Mouse (Mus musculus): ENCODE measurements around the gene Fry. TPM values are rescaled to one million over a fixed set of nuclear protein-coding genes. Genes with fewer than 3 reads are reported as not detected.

Fry gene
- polyA plus RNA-seq, 1 experiment from 2014 or later: 58.5 TPM

GRCm38 (mm10) chr5:150214081-150214480, 95.6 kb downstream of the Fry start:
- Histone ChIP-seq H3K4me3 (no peak overlapping the region), H3K27me3 (replicated peaks) (no peaks in the 10 kb centered on the region), H3K36me3 (replicated peaks) (no peaks in the 10 kb centered on the region), H3K4me2 (no peak overlapping the region), H3K9ac (no peak overlapping the region), H3K27ac (no peak overlapping the region), H3K9me3 (no peaks in the 10 kb centered on the region), H3K4me1 (no peaks in the 10 kb centered on the region)
- WGBS: 78% methylated on average over 6 of the region's 6 CpGs
- ATAC-seq (replicated peaks): no peak

- H3K4me1 ChIP-seq: no peaks in the 10 kb centered on the region
- no peaks in the 10 kb centered on the region for H3K36me3 ChIP-seq (replicated peaks)
- 69% methylated on average over 11 of the region's 11 CpGs for WGBS
- H3K9ac ChIP-seq: no peak overlapping the region
- no peak overlapping the region for H3K4me2 ChIP-seq
- no peak overlapping the region for H3K4me3 ChIP-seq
- no peaks in the 10 kb centered on the region for H3K27me3 ChIP-seq (replicated peaks)
- no peaks in the 10 kb centered on the region for H3K9me3 ChIP-seq
- no peak for ATAC-seq (replicated peaks)
- no peak overlapping the region for H3K27ac ChIP-seq
These were observed 97.6 kb downstream of the Fry start for GRCm38 (mm10) chr5:150216066-150216465.

- Histone ChIP-seq H3K4me1 (no peaks in the 10 kb centered on the region), H3K27ac (no peak overlapping the region), H3K9me3 (no peaks in the 10 kb centered on the region), H3K4me3 (no peak overlapping the region), H3K9ac (no peak overlapping the region), H3K4me2 (no peak overlapping the region), H3K36me3 (replicated peaks) (no peaks in the 10 kb centered on the region), H3K27me3 (replicated peaks) (no peaks in the 10 kb centered on the region)
- 86% methylated on average over 8 of the region's 8 CpGs for WGBS
- no peak for ATAC-seq (replicated peaks)
These were observed 101.0 kb downstream of the Fry start for GRCm38 (mm10) chr5:150219457-150219856.

- H3K4me2 ChIP-seq: no peak overlapping the region
- H3K27ac ChIP-seq: no peak overlapping the region
- H3K4me1 ChIP-seq: no peaks in the 10 kb centered on the region
- no peaks in the 10 kb centered on the region for H3K36me3 ChIP-seq (replicated peaks)
- WGBS: 38% methylated on average over 7 of the region's 7 CpGs
- no peak overlapping the region for H3K4me3 ChIP-seq
- no peak for ATAC-seq (replicated peaks)
- no peaks in the 10 kb centered on the region for H3K9me3 ChIP-seq
- no peak overlapping the region for H3K9ac ChIP-seq
- no peaks in the 10 kb centered on the region for H3K27me3 ChIP-seq (replicated peaks)
These were observed 101.9 kb downstream of the Fry start for GRCm38 (mm10) chr5:150220333-150220732.

- H3K9me3 ChIP-seq: no peaks in the 10 kb centered on the region
- no peak overlapping the region for H3K27ac ChIP-seq
- no peaks in the 10 kb centered on the region for H3K36me3 ChIP-seq (replicated peaks)
- H3K4me3 ChIP-seq: no peak overlapping the region
- no peak for ATAC-seq (replicated peaks)
- WGBS: 82% methylated on average over 6 of the region's 6 CpGs
- no peaks in the 10 kb centered on the region for H3K27me3 ChIP-seq (replicated peaks)
- H3K4me2 ChIP-seq: no peak overlapping the region
- no peaks in the 10 kb centered on the region for H3K4me1 ChIP-seq
- no peak overlapping the region for H3K9ac ChIP-seq
These were observed 103.4 kb downstream of the Fry start for GRCm38 (mm10) chr5:150221806-150222205.

GRCm38 (mm10) chr5:150223546-150224239, 105.2 kb downstream of the Fry start:
- Histone ChIP-seq H3K9me3 (no peaks in the 10 kb centered on the region), H3K9ac (no peak overlapping the region), H3K36me3 (replicated peaks) (no peaks in the 10 kb centered on the region), H3K4me2 (no peak overlapping the region), H3K27ac (no peak overlapping the region), H3K4me1 (no peaks in the 10 kb centered on the region), H3K4me3 (no peak overlapping the region), H3K27me3 (replicated peaks) (no peaks in the 10 kb centered on the region)
- ATAC-seq (replicated peaks): no peak
- 88% methylated on average over 10 of the region's 10 CpGs for WGBS

- Histone ChIP-seq H3K4me1 (peaks cover 3% of the 10 kb centered on the region; the same call in 1 of the 2 replicates), H3K27ac (no peak overlapping the region), H3K36me3 (replicated peaks) (no peaks in the 10 kb centered on the region), H3K9ac (no peak overlapping the region), H3K4me3 (no peak overlapping the region), H3K4me2 (no peak overlapping the region), H3K27me3 (replicated peaks) (no peaks in the 10 kb centered on the region), H3K9me3 (no peaks in the 10 kb centered on the region)
- 70% methylated on average over 5 of the region's 5 CpGs for WGBS
- ATAC-seq (replicated peaks): no peak
These were observed 110.6 kb downstream of the Fry start for GRCm38 (mm10) chr5:150229086-150229485.

GRCm38 (mm10) chr5:150229776-150230175, 111.3 kb downstream of the Fry start:
- H3K4me2 ChIP-seq: no peak overlapping the region
- no peak for ATAC-seq (replicated peaks)
- H3K4me3 ChIP-seq: no peak overlapping the region
- H3K9me3 ChIP-seq: no peaks in the 10 kb centered on the region
- H3K27ac ChIP-seq: no peak overlapping the region
- H3K36me3 ChIP-seq (replicated peaks): no peaks in the 10 kb centered on the region
- no peak overlapping the region for H3K9ac ChIP-seq
- WGBS: 92% methylated on average over 4 of the region's 4 CpGs
- H3K27me3 ChIP-seq (replicated peaks): no peaks in the 10 kb centered on the region
- peaks cover 3% of the 10 kb centered on the region; the same call in 1 of the 2 replicates for H3K4me1 ChIP-seq

GRCm38 (mm10) chr5:150232159-150233150, 114.0 kb downstream of the Fry start:
- no peak overlapping the region for H3K27ac ChIP-seq
- H3K27me3 ChIP-seq (replicated peaks): no peaks in the 10 kb centered on the region
- H3K9me3 ChIP-seq: no peaks in the 10 kb centered on the region
- H3K4me2 ChIP-seq: peak overlapping the region; percentile 16; the same call in 1 of the 2 replicates
- H3K4me3 ChIP-seq: no peak overlapping the region
- H3K4me1 ChIP-seq: peaks cover 3% of the 10 kb centered on the region; the same call in 1 of the 2 replicates
- H3K9ac ChIP-seq: no peak overlapping the region
- H3K36me3 ChIP-seq (replicated peaks): no peaks in the 10 kb centered on the region
- WGBS: 37% methylated on average over 18 of the region's 21 CpGs
- ATAC-seq (replicated peaks): peak; percentile 54

- WGBS: 59% methylated on average over 17 of the region's 17 CpGs
These were observed 114.9 kb downstream of the Fry start for GRCm38 (mm10) chr5:150233154-150233886.

GRCm38 (mm10) chr5:150235931-150236330, 117.5 kb downstream of the Fry start:
- ATAC-seq (replicated peaks): no peak
- Histone ChIP-seq H3K4me2 (no peak overlapping the region), H3K9me3 (no peaks in the 10 kb centered on the region), H3K4me1 (peaks cover 3% of the 10 kb centered on the region; the same call in 1 of the 2 replicates), H3K27me3 (replicated peaks) (no peaks in the 10 kb centered on the region), H3K4me3 (no peak overlapping the region), H3K36me3 (replicated peaks) (no peaks in the 10 kb centered on the region), H3K9ac (no peak overlapping the region), H3K27ac (no peak overlapping the region)
- 92% methylated on average over 5 of the region's 5 CpGs for WGBS

More at GRCm38 (mm10) chr5:150233154-150233886, 114.9 kb downstream of the Fry start:
- Histone ChIP-seq H3K27ac (no peak overlapping the region), H3K9ac (no peak overlapping the region), H3K4me3 (no peak overlapping the region), H3K9me3 (no peaks in the 10 kb centered on the region), H3K36me3 (replicated peaks) (no peaks in the 10 kb centered on the region), H3K4me2 (peak overlapping the region; percentile 16; the same call in 1 of the 2 replicates), H3K4me1 (peaks cover 3% of the 10 kb centered on the region; the same call in 1 of the 2 replicates), H3K27me3 (replicated peaks) (no peaks in the 10 kb centered on the region)
- peak; percentile 85 for ATAC-seq (replicated peaks)

- peaks cover 3% of the 10 kb centered on the region; the same call in 1 of the 2 replicates for H3K4me1 ChIP-seq
- ATAC-seq (replicated peaks): no peak
- H3K27me3 ChIP-seq (replicated peaks): no peaks in the 10 kb centered on the region
- no peaks in the 10 kb centered on the region for H3K9me3 ChIP-seq
- no peak overlapping the region for H3K9ac ChIP-seq
- H3K36me3 ChIP-seq (replicated peaks): no peaks in the 10 kb centered on the region
- no peak overlapping the region for H3K4me2 ChIP-seq
- H3K27ac ChIP-seq: no peak overlapping the region
- no peak overlapping the region for H3K4me3 ChIP-seq
These were observed 118.2 kb downstream of the Fry start for GRCm38 (mm10) chr5:150236597-150236996.

Measured in midbrain, embryonic 15.5 days (tissue).